Mouse (Mus musculus): Measurements from ENCODE around the gene H1fx.
"Not testable (repeated sequence)": the region's sequence is repeated elsewhere in the genome, so short reads cannot be mapped to it uniquely, and the experiment has no call there.

The H1fx gene

DNA sequence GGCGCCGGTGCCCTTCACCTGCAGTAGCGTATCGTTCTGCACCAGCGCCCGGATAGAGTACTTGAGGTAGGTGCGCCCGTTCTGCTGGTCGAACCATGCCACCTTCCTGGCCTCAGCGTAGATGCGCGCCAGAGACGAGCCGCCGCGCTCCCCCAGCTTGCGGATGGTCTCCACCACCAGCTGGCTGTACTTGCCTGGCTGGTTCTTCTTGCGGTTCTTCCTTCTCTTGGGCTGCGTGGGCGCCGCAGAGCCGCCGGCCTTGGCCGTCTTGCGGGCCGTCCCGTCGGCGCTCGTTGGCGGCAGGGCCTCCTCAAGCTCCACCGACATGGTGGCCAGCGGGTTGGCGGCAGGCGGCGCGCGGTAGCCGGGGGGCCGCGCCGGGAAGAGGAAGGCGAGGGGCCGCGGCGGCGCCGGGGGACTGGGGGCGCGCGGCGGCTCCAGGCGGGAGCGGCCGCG lies 379 bp downstream of the H1fx start:
- DNase-seq (ENCODE audit: low spot score in 2 of 2): peak in 1 of 2 experiments; percentile 33

DNA sequence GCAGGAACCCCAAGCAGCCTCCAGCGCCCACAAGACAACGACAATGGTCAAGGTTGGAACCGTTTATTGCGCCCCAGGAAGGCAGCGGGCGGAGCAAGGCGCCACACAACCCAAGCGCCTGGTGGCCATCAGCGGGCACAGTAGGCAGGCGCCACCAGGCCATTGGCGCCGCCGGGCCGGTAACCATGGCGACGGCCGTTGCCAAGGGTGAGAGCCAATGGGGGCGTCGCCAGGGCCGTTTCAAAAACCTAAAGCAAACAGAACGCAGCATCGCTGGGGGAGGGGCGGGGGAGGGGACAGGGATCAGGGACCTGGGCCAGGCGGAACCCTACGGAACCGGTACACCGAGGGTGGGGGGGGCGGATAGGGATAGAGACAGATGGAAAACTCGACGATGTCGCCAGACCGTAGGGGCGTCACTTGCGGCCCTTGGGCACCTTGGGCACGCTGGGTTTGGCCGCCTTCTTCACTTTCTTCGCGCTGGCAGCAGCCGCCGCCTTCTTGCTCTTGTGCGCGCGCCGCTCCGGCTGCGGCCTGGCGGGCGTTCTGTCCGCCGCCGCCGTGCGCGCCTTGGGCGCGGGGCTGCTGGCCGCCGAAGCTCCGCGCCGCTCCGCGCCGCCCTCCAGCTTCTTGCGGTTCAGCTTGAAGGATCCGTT lies 935 bp downstream of the H1fx start:
- DNase-seq (ENCODE audit: low spot score in 2 of 2): peak; percentile 79 to 82

DNA sequence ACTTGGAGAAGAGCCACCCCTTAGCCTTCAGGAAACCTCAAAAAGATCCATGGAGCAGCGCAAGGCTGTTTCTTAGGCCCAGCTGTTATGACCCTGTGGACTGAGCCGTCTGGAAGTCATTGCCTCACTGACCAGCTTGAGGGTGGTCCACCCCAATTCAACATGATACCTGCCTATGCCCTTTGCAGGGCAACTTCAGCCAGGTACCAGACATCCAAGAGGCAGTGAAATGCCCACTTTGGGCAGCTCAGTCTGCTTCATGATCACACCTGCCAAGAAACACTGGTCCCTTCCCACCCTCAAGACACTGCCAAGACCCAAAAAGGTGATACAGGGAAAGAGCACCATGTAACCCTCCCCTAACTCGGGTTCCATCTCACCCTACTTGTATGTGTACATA lies 1.7 kb downstream of the H1fx start:
- DNase-seq (ENCODE audit: low spot score in 2 of 2): no peak

DNA sequence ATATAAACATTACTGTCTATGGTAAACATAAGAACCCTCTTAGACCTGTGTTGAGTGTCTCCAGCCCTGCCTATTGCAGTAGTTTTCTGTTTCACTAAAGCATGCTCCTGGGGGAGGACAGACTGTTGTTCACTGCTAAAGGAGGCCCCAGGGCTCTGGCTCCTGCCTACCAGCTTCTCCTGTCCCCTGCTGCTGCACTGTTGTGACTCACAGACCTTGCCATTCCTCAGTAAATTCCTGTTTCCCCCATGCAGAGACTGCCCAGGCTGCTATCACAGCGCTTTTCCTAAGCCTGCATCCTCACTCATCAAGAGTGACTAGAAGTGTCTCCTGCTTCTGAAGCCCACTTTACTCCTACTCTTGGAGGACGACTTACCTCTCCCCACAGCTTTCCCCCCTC lies 11.4 kb downstream of the H1fx start:
- no peak for DNase-seq (ENCODE audit: low spot score in 2 of 2)

DNA sequence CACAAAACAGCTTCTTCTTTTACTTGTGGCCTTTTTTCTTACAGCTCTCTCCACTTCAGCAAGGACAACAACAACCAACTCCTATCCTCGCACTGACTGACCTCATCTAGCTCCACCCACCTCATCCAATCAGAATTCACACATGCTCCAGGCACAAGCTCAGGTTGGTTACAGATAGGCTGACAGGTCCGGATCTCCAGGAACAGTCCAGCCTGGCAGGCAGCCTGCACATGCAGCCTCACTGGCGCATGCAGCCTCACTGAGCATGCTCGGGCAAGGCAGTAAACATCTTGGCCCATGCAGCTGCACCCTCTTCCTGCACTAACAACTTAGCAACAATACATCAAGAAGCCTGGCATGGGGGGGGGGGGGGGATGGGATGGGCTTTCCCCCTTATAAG lies 19.0 kb downstream of the H1fx start:
- not testable (repeated sequence) for DNase-seq (ENCODE audit: low spot score in 2 of 2)

DNA sequence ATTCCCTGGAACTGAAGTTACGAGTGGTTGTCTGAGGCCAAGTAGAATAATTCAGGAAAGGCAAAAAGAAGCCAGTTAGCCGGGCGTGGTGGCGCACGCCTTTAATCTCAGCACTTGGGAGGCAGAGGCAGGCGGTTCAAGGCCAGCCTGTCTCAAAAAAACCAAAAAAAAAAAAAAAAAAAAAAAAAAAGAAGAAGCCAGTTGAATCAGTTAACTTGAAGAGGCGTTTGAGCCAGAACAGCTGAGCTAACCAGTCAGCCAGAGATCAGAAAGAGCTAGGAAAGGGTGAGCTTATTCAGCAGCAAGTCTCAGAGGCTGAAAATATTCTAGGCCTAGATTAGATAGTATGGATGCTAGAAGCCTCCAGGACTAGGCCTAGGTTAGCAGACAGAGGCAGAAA lies 39.3 kb downstream of the H1fx start:
- DNase-seq (ENCODE audit: low spot score in 2 of 2): no peak

DNA sequence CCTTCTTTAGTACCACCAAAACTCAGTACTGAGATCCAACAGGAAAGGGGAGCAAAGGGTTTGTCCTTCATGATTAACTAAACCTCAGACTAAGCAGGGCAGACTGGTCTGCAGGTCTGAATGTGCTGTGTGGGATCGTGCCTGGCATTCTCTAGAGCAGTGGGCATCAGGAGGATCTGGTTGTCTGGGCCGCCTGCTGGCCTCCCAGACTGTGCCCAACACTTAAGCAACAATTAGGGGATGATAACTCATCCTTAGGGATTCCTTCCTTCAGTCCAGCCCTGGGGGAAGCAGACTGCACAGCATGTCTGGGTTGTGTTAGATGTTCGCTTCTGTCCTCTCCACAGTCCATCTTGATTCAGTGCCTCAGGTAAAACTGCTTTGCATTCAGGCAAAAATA lies 42.5 kb downstream of the H1fx start:
- no peak for DNase-seq (ENCODE audit: low spot score in 2 of 2)

DNA sequence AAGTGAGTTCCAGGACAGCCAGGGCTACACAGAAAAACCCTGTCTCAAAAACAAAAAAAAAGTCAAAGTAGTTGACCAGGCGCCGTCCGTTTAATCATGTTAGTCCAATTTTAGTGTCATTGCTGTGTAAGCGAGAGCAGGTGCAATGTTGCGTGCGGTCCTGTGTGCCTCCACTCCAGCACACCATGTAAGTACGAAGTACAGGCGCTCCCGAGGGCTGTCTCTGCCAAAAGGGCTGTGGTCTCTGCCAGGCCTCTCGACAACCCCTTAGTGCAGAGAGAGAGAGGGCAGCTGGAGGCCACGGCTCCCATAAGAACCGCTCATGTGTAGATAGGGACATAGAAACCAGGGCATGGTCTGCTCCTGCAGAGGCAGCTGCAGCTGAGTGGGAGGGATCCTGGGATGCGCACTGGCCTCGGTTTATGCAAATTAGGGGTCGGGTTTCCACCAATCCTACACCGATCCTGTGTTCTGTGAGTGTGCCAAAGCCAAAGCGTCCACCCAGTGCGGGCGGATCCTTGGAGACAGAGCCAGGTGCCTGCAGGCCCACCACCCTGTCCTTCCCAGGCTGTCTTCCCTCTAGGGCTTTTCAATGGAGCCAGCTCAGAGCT lies 44.2 kb downstream of the H1fx start:
- no peak for DNase-seq (ENCODE audit: low spot score in 2 of 2)

DNA sequence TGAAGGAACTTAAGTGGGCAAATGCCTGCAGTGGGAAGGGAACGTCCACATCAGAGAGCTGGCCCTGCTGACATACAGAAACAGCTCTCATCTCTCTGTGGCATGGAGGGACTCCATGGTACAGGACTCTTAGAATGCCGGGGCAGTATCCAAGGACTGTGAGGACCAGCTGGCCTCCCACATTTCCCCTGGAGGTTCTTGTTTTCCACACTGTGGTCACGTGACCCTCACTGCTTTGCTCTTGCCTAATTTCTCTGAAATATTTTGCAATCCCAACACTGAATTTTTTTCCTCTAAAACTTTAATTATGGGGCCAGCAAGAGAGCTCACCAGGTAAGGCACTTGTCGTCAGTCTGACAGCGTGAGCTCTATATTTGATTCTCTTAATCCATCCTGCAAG lies 46.4 kb downstream of the H1fx start:
- DNase-seq (ENCODE audit: low spot score in 2 of 2): no peak

Data from right cerebral cortex, postnatal 36 days (tissue).